Mouse (Mus musculus): ENCODE data around the gene Naaladl2.
"Not testable (repeated sequence)": the region's sequence is repeated elsewhere in the genome, so short reads cannot be mapped to it uniquely, and the experiment has no call there.

Naaladl2 gene

DNA sequence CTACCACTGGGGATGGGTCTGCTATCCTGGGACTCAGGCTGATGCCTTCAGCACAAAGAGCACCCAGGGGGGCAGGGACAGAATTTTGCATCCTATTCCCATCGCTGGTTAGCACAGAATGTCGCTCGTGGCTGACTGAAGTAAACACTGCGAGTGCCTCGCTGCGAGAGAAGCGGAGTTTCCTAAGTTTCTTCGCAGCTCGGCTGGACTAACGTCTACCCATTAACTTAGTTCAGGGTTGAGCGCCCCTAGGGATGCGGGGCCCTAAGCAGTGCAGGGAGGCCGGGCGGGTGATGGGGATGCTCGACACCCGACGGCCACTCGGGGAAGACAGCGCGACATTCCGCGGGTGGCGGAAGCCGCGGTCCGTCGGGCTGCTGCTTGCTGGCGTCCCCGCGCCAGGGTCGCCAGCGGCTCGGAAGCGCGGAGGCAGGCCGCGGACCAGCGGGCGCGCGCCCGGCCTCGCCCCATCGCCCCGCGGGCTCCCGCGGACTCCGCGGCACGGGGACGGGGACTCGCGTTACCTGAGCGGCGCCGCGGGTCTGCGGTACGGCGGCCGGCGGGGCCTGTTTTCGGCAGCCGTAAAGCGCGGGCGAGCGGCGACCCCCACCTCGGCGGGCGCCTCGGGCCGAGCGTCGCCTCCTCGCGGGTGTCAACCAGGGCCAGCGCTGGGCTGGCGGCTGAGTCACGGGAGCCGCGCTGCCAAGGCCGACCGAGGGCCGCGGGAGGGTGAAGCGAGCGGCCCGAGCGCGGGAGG, at the start of gene Naaladl2:
Gene Naaladl2 (minus strand): TSS at position 707 of the 757 bp plus-strand sequence.
- no peak for DNase-seq (ENCODE audit: low read depth, low spot score)

DNA sequence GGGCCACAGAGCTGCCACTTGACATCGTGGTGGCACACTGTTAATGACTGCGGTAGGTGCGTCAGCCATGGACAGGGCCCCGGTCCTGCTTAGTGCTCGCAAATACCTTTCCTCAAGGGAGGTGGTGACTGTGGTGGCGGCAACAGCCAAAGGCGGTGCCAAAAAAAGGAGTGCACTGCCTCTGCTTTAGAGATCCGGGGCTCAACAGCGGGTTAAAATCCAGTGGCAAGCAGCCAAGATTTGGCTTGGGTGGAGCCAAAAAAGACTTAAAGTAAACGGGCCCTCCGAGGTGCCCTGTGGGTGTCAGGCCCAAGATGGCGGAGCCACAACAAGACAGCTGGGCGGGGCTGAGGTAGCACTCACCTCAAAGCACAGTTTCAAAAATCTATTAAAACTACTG, 7.7 kb upstream of the Naaladl2 start:
- DNase-seq (ENCODE audit: low read depth, low spot score): no peak

DNA sequence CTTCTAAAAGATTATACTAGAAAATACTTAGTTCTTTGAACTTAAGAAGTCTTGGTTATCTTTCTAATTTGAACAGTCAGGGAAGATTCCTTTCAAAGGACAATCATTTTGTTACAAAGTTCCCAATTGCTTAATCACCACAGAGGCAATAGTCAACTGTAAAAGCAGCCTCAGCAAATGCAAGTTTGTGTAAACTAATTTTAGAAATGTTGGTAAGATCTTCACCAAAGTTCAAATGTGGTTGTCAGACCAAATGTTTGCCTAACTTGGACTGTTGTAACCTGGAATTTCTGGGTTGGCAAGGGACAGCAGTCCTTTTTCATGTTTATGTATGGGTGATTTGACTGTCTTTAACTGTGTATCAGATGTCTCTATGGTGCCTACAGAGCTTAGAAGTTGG, 3.2 kb upstream of the Naaladl2 start:
- no peak for DNase-seq (ENCODE audit: low read depth, low spot score)

DNA sequence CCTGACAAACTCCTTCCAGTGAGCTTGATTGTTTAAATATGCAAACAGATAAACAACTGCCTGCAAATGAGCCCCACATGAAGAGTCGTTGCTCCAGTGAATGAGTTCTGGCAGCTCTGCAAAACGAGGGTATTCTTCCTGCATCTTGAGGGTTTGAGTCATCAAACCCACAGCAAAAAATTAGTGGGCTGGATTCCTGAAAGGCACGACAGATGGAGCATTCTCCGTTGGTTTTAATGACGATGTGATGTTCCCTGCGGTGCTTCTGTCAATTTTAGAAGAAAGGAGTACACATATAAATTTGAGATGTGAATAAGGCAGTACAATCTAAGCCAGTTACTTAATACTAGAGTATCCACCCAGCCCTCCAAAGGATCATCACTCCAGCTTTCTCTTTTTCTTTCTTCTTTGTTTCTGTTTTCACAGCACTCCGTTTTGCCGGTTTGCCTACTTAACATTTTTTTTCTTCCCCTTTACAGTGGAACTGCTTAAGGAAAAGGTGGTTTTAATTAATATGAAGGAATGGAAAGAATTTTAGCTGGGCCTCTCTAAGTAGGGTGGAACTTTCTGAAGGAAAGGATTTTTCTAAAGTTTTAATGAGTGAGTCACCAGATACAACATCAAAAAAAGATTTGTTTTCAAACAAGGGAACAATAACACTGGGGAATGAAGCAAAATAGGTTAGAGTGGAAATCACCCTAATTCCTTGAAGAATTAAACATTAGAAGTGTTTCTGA, 1.1 kb upstream of the Naaladl2 start:
- DNase-seq (ENCODE audit: low read depth, low spot score): peak; percentile 89

DNA sequence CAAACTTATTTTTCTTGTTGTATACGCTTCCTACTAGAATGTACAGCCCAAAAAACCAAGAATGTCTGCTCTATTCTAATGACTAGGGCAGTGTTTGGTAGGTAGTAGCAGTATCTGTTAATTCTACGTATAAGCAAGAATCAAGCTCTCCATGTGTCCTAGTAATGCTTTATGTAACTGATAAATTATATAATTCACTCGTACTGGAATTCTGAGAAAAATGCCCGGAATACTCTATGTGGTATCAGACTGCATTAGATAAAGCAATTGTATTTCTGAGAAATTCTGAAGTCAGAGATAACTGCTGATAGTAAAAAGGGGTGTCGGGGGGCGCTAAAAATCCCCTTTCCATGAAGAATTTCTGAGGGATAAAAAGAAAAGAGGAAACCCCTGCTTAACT, 950 bp downstream of the Naaladl2 start:
- DNase-seq (ENCODE audit: low read depth, low spot score): no peak

DNA sequence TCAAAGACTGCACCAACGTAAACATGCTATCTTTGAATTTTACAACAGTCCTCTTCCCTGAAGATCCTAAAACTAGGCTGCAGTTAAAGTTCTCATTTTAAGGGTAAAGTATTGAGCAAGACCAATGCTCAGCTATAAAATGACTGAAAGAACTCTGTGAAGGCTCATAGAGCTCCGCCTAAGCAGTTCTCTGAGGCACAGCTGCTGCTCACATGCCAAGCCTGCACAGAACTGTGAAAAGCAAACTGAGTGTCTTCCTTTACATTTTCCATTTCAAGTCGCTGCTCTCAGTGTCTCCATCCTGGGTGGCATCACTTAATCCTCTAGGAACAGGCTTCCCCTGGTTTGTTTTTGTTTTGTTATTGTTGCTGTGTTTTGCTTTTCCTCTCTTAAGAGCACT, 12.2 kb downstream of the Naaladl2 start:
- no peak for DNase-seq (ENCODE audit: low read depth, low spot score)

DNA sequence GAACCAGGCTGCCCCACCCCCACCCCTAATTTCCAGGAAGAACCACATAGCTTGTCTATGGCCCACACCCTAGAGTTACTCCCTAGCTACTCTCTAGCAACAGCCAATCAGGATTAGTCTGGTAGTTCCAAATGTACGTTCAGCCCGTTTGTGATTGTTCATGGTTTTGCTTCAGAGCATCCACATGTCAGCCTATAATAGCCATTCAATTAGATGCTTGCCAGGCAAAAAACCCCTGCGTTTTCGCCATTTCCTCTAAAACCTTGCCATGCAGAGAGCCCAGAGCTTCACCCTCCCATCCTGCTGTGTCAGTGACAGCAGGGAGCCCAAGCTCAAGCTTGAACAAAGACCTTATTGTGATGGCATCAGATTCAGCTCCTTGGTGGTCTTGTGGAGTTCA, 16.2 kb downstream of the Naaladl2 start:
- DNase-seq (ENCODE audit: low read depth, low spot score): no peak

DNA sequence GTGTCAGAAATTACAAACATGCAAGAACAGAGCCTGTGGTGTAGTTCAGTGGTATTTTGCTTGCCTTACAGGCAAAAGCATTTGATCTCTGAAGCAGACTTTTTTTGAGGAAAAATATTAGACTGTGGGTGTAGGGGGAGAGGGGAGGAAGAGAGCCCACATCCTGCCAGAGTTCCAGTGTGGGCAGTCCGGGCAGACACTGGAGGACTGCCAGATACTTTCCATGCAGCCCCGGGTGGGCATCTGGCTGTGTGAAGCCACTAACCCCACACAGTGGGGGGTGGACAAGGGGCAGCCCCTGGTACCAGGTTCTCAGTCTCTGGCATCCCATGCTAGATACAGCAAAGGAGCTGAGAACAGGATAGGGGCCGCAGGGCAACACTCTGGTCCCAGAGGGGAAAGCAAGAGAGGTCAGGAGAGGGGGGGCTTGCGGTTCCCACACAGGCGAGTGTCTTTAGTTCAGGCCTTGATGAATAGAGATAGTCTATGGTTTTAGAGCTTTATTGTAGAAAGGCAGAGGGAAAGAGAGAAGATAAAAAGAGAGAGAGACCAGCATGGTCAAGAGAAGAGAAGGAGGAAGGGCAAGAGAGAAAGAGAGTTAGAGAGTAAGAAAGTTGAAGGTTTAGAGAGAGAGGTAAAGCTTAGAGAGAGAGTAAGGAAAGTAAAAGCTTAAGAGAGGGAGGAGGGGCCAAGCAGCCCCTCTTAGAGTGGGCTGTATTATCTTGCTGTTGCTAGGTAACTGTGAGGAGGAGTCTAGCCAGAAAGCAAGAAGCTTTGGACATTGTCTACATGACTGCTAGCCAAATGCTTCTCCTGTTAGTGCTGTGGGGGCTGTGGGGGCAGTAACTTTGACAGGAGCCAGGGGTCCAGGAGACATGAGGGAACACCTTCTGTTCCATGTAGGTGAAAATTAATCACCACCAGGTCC, 18.9 kb downstream of the Naaladl2 start:
- no peak for DNase-seq (ENCODE audit: low read depth, low spot score)

DNA sequence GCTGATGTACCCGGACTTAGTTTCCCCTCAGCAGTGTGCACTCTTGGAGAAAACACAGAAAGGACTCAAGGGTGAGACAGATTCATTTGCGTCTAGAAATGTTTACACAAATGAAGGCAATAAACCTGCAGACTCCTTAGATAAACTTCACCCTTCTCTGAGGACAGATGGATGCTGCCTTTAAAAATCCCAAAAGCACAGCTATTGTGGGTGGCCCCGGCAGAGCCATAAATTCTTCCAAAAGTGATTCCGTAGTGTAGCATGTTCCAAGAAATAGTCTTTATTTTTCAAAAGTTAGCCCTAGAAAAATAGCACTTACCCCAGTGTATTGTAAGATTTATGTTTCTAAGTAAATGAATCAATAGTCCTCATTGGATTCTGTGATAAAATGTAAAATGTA, 31.0 kb downstream of the Naaladl2 start:
- DNase-seq (ENCODE audit: low read depth, low spot score): no peak

DNA sequence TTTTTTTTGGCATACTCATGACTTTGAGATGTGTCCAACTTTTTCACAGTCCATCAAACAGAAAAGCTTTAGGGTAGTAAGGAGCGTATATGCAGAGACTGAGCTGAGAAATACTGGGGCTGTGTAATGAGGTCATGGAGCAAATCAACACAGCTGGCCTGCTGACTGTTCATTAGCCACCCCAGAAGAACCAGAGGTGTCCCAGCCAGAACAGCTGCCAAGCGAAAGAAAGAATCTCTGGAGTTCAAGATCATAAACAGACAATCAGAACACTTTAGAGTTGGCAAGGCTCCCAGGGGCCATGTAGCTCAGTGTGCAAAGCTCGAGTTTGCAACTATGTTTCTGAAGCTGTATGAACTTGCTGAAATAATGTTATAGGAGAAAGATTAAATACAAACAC, 35.1 kb downstream of the Naaladl2 start:
- DNase-seq (ENCODE audit: low read depth, low spot score): no peak

DNA sequence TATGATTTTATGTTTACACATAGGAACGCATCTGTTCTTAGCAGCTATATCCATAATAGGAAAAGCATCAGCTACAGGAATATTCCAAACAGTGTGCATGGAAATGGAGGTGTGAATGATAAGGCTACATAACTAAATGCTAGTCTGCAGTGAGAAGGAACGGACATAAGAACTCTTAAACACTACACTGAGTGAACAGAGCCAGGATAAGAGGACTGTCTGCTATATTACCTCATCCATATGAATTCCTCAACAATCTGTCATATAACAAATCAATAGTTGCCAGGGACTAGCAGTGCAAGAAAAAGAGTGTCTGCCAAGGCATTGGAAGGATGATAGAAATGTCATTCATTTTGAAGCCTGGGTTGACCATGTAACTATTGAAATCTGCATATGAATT, 51.1 kb downstream of the Naaladl2 start:
- no peak for DNase-seq (ENCODE audit: low read depth, low spot score)

DNA sequence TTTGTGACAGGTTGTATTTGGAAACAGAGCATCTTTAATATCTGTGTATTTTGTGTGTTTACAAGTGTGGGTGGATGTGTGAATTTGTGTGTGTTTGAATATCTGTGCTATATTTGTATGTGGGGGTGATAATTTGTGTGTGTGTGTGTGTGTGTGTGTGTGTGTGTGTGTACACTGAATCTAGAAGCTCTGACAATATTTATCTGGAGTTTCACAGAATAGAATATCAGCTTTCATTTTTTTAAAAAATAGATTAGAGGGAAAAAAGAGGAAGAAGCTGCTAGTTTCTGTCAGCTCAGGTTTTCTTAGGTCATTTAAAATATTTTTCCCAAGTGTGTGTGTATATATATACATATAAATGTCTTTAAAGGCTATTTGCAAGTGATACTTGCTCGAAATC, 68.3 kb downstream of the Naaladl2 start:
- no peak for DNase-seq (ENCODE audit: low read depth, low spot score)

DNA sequence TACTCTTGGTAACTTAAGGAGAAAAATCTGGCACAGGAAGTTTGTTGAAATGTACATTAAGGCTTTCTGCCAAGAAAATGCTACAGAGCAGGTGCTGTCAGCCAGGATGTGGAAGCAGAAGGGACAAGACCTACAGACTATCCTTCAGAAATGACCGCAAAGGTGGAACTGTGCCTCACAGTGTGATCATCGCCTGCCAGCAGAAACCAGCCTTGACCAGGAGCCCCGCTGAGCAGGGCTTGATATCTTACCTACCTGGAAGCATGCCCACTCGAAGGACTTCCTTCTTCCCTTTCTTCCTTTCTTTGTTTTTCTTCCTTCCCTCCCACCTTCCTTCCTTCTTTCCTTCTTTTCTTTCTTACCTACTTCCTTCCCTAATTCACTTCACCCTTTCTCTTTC, 69.8 kb downstream of the Naaladl2 start:
- DNase-seq (ENCODE audit: low read depth, low spot score): no peak

DNA sequence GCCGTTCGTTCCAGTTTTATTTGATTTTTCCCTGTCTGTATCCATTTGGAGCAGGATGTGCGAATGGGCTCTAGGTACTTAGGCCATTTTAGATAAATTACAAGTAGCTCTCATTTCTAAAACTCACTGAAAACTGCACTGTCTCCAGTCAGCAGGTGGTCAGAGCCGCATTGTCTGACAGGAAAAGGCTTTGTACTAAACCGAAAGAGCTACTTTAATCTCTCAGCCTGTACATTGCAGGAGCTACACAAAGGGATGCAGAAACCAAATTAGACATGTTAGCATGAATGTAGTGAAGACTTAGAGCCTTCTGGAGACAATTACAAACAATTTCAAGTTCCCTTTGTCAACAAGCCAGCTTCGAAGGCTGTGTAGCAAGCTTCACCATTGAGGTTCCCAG, 70.2 kb downstream of the Naaladl2 start:
- no peak for DNase-seq (ENCODE audit: low read depth, low spot score)

DNA sequence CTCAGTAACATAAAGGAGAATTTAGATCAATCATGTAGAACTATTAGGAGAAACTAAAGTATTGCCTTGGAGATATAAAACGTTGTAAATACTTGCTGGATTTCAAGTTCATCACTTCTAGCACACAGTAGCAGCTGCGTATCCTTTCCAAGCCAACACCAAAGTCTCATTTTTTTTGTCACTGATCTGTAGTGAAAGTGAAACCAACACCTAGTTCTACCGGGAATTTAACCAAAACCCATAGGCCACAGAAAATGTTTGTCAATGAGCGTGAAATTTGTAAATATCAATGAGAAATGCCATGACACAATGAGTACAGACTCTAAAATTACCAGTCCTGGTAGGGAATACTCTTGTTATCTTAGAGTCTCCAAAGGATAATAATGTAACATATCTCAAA, 80.8 kb downstream of the Naaladl2 start:
- DNase-seq (ENCODE audit: low read depth, low spot score): no peak

DNA sequence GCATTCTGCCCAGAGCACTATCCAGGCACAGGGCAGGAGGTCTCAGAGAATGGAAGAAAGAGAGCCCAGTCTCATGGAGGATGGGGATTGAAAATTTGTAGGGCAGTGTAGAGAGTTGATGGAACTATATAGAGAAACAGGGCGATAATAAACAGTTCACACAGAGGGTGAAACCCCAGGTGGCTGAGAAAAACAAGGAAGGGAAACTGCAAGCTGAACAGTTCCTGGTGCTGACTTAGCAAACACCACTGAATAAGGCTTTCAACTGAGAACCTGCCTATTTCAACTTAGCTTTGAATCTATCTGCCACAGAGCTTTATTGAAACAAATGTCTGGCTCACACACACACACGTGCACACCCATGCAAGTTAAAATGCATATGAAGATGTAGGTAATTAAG, 91.1 kb downstream of the Naaladl2 start:
- no peak for DNase-seq (ENCODE audit: low read depth, low spot score)

DNA sequence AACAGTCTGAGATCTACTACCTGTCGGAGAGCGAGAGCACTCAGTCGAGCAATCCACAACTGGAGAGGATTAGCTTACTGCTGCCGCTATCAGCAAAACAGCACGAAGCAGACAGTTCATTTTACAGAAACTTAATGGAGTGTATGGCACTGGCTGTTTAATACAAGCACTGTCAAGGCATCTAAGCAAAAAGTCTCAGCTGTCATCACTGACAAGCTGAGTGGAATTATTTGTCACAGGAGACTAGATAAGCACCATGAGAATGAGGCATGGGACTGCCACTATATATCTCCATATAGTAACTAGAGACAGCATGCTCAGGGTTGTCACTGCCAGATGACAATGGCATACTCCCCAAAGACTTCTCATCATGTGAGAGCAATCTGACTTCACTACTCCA, 124.1 kb downstream of the Naaladl2 start:
- no peak for DNase-seq (ENCODE audit: low read depth, low spot score)

DNA sequence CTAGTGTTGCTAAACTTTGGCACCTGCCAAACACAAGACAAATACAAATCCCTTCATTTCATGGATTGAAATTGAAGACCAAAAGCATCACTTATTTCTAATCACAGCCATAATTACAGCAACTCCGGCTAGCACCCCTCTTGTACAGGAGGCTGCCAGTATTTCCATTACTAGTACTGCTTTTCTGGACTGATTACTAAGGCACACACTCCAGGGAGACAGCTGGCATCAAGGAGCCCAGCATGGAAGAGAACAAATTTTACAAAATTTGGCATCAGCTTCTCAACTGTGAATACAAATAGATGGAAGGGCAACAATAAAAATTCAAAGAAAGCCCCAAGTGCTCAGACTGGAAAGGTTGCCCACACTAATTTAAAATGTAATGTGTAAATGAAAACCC, 133.3 kb downstream of the Naaladl2 start:
- DNase-seq (ENCODE audit: low read depth, low spot score): peak; percentile 5

DNA sequence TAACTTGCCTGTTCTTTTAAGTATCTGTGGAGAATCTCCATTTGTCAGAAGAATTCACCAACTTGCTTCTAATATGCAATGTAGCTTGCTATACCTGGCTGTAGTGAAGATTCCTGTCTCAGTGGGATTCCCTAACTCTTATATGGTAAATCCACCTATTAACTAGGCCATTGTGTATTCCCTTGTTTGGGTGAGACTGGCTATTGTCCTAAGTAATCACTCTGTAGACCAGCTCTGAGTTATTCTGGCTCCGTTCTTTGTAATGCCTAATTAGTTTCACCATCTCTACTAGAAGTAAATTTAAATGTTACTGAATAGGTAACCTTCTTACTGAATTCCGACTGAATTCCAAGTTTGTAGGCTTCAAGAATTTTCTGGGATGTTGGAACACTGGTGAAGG, 137.3 kb downstream of the Naaladl2 start:
- DNase-seq (ENCODE audit: low read depth, low spot score): not testable (repeated sequence)

DNA sequence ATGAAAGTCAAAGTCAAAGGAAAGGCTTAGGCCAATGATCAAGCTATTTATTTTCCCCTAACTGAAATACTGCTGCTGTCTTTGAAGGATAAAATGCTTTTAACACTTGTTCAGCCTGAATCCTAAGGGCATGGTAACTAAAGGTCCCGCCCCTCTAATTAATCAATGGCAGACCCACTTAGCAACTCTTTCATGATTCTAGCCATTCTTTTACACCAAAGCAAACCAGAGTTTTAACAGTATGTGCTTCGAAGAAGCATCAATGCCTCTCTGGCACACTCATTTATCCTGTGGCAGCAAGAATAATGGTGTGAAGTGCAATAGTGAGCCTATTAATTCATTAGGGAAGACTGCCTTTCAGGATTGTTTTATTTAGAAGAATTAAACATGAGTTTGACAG, 151.5 kb downstream of the Naaladl2 start:
- DNase-seq (ENCODE audit: low read depth, low spot score): no peak

DNA sequence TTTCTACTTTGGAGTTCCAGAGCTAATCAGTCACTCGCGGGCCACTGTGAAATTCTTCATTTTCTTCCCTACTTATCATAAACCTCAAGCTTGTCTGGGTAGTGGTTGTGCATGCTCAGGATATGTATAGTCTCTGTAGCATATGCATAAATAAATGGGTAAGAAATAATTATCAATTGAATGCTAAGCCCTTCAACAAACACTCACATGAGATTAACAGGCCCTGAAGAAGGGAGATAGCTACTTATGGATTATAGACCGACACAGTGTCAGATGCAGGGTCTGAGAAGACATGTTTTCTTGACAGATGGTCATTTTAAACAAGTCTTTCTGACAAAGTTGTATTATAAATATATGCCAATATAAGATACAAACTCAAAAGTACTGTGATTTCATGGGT, 152.0 kb downstream of the Naaladl2 start:
- no peak for DNase-seq (ENCODE audit: low read depth, low spot score)

DNA sequence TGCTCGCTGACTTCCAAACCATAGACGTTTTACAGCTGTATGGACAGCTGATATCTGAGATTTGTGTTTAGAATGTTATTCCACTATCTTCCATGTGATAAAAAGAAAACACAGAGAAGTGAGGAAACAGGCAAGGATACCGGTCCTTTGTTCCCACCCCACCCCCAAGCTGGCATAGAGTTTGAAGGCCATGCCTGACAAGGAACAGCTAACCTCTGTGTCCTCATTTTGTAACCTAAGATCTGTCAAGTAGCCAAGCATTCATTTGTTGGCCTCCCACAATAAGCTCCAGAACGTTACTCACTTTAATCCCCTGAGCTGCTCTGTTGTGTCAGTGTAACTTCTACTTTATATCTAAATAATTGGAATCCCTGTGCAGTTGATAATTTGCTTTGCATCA, 161.9 kb downstream of the Naaladl2 start:
- DNase-seq (ENCODE audit: low read depth, low spot score): no peak
